Mouse (Mus musculus) CH12.LX (cell line): Measurements from ENCODE around the gene Trem3. TPM values are rescaled to one million over a fixed set of nuclear protein-coding genes. Genes with fewer than 3 reads are reported as not detected.
A peak's percentile ranks its signal among the peaks of the same experiment; 100 is the strongest.

Experiments used
- DNase-seq: peaks from one replicate; pipeline ENCODE4 v3.0.0-alpha.2; 2013; ENCODE audit errors: extremely low read depth
- H3K27ac ChIP-seq: 2 replicates; pipeline ENCODE4 v1.5.1; 2012; ENCODE audit warnings: low read depth, mild to moderate bottlenecking, control low read depth, moderate library complexity; ENCODE audit not compliant: insufficient read depth
- H3K27me3 ChIP-seq: replicated peaks from 2 replicates; pipeline ENCODE3; 2012; ENCODE audit warnings: inconsistent platforms
- H3K36me3 ChIP-seq, 2 experiments: replicated peaks in 1 of 2; 2 replicates each; pipeline versions ENCODE3 to v1.6.1; 2012; ENCODE audit warnings: inconsistent platforms in 1 of 2, low read length in 1 of 2, mild to moderate bottlenecking in 1 of 2, mixed read lengths in 1 of 2, moderate library complexity in 1 of 2; ENCODE audit not compliant: control insufficient read depth in 1 of 2, insufficient read depth in 1 of 2
- H3K4me1 ChIP-seq, 2 experiments: 2 replicates each; pipeline ENCODE4 v1.6.1; 2012; ENCODE audit warnings: inconsistent platforms in 1 of 2, moderate library complexity in 1 of 2; ENCODE audit not compliant: insufficient read depth in 2 of 2, control insufficient read depth in 1 of 2
- H3K4me2 ChIP-seq: 2 replicates; pipeline ENCODE4 v1.6.1; 2012; ENCODE audit warnings: low read depth, mild to moderate bottlenecking, control low read depth; ENCODE audit not compliant: poor library complexity, insufficient read depth, severe bottlenecking
- H3K4me3 ChIP-seq, 3 experiments: fragments of 150-350 bp in 1 of 3; sonication (generic) in 1 of 3; replicated peaks in 1 of 3; 2 replicates each; pipeline versions ENCODE3 to v1.5.1; 2011 to 2012; ENCODE audit warnings: low read depth in 2 of 3, low read length in 2 of 3, mild to moderate bottlenecking in 2 of 3, moderate library complexity in 2 of 3, control low read depth in 1 of 3, improper control_type of control experiment in 1 of 3, inconsistent platforms in 1 of 3, mixed read lengths in 1 of 3; ENCODE audit not compliant: poor library complexity in 1 of 3
- H3K79me2 ChIP-seq: replicated peaks from 2 replicates; pipeline ENCODE4 v1.6.1; 2012; ENCODE audit warnings: mild to moderate bottlenecking, moderate library complexity; ENCODE audit not compliant: control insufficient read depth, poor library complexity, insufficient read depth, severe bottlenecking; ENCODE audit errors: extremely low read depth
- H3K9ac ChIP-seq: 2 replicates; pipeline ENCODE4 v1.6.1; 2012; ENCODE audit warnings: low read depth, mild to moderate bottlenecking, control low read depth, moderate library complexity; ENCODE audit not compliant: insufficient read depth
- H3K9me3 ChIP-seq: replicated peaks from 2 replicates; pipeline ENCODE3; 2012; ENCODE audit warnings: low read length, inconsistent platforms, mixed read lengths
- CHD1 ChIP-seq: IDR thresholded peaks from 2 replicates; pipeline ENCODE4 v1.6.1; 2012; ENCODE audit warnings: low read depth, low read length, improper control_type of control experiment, inconsistent platforms
- CTCF ChIP-seq, 2 experiments: IDR thresholded peaks in 1 of 2; conservative IDR thresholded peaks in 1 of 2; 2 replicates each; pipeline ENCODE4 v1.5.1; 2011 to 2012; ENCODE audit warnings: low read depth in 2 of 2, low read length in 2 of 2, improper control_type of control experiment in 1 of 2, inconsistent platforms in 1 of 2, mild to moderate bottlenecking in 1 of 2, moderate library complexity in 1 of 2
- ELF1 ChIP-seq: IDR thresholded peaks from 2 replicates; pipeline ENCODE4 v1.6.1; 2014; ENCODE audit warnings: low read depth, mild to moderate bottlenecking, inconsistent platforms, low read length, improper control_type of control experiment
- EP300 ChIP-seq: IDR thresholded peaks from 2 replicates; pipeline ENCODE4 v1.6.1; 2011; ENCODE audit warnings: low read length, improper control_type of control experiment
- MEF2A ChIP-seq: IDR thresholded peaks from 2 replicates; pipeline ENCODE4 v1.6.1; 2014; ENCODE audit warnings: low read depth, mild to moderate bottlenecking, inconsistent platforms, low read length, improper control_type of control experiment, borderline replicate concordance
- MXI1 ChIP-seq: IDR thresholded peaks from 2 replicates; pipeline ENCODE4 v1.6.1; 2011; ENCODE audit warnings: mild to moderate bottlenecking, low read depth, low read length, improper control_type of control experiment
- NRF1 ChIP-seq: IDR thresholded peaks from 2 replicates; pipeline ENCODE4 v1.6.1; 2014; ENCODE audit warnings: low read depth, mild to moderate bottlenecking, inconsistent platforms, low read length, improper control_type of control experiment, moderate library complexity
- POLR2AphosphoS2 ChIP-seq: IDR thresholded peaks from 2 replicates; pipeline ENCODE4 v1.6.1; 2011; ENCODE audit warnings: low read depth, low read length, improper control_type of control experiment
- RAD21 ChIP-seq: IDR thresholded peaks from 2 replicates; pipeline ENCODE4 v1.6.1; 2011; ENCODE audit warnings: low read depth, mild to moderate bottlenecking, low read length, improper control_type of control experiment, moderate library complexity
- SMC3 ChIP-seq: IDR thresholded peaks from 2 replicates; pipeline ENCODE4 v1.6.1; 2011; ENCODE audit warnings: low read depth, low read length, improper control_type of control experiment
- TCF12 ChIP-seq: IDR thresholded peaks from 2 replicates; pipeline ENCODE4 v1.6.1; 2014; ENCODE audit warnings: low read depth, mild to moderate bottlenecking, inconsistent platforms, low read length, improper control_type of control experiment
- USF2 ChIP-seq: conservative IDR thresholded peaks from 2 replicates; pipeline ENCODE4 v1.6.1; 2011; ENCODE audit warnings: low read depth, low read length, improper control_type of control experiment
- ZC3H11A ChIP-seq: IDR thresholded peaks from 2 replicates; pipeline ENCODE4 v1.6.1; 2012; ENCODE audit warnings: low read depth, mild to moderate bottlenecking, inconsistent platforms, low read length, improper control_type of control experiment
- ZKSCAN1 ChIP-seq: IDR thresholded peaks from 2 replicates; pipeline ENCODE4 v1.6.1; 2012; ENCODE audit warnings: low read depth, inconsistent platforms, low read length, improper control_type of control experiment, borderline replicate concordance
- ZNF384 ChIP-seq: IDR thresholded peaks from 2 replicates; pipeline ENCODE4 v1.6.1; 2012; ENCODE audit warnings: low read depth, low read length, improper control_type of control experiment, inconsistent platforms
- dilution Hi-C: fragments of 300-500 bp; cut with MboI; formaldehyde crosslinking; loops from 2 replicates; pipeline ENCODE4 v1.14.3; 2020; ENCODE audit warnings: low sequenced_read_pairs; ENCODE audit not compliant: extremely low pct_unique_long_range_greater_than_20kb, extremely low pct_ligation_motif_present
- in situ Hi-C: fragments of 300-500 bp; cut with MboI; formaldehyde crosslinking; loops from 3 replicates; pipeline ENCODE4 v1.14.3; 2019; ENCODE audit warnings: low sequenced_read_pairs, low pct_ligation_motif_present, low pct_unique_long_range_greater_than_20kb, mixed read lengths
- polyA plus RNA-seq: library from polyadenylated mRNA; unstranded; fragments of >175 nt; gene quantifications from 2 replicates; pipeline ENCODE4 v1.2.1, GENCODE M21; 2012; ENCODE audit warnings: low read depth; ENCODE audit not compliant: insufficient read length
- total RNA-seq, 2 experiments: library from RNA; depleted of rRNA; stranded (reverse); fragments of 300-350 nt in 1 of 2; fragments of >200 nt in 1 of 2; gene quantifications; 2 replicates each; pipeline ENCODE4 v1.2.3; 2012 to 2014

Gene Trem3
- total and polyA plus RNA-seq, 3 experiments, result not detected

DNA sequence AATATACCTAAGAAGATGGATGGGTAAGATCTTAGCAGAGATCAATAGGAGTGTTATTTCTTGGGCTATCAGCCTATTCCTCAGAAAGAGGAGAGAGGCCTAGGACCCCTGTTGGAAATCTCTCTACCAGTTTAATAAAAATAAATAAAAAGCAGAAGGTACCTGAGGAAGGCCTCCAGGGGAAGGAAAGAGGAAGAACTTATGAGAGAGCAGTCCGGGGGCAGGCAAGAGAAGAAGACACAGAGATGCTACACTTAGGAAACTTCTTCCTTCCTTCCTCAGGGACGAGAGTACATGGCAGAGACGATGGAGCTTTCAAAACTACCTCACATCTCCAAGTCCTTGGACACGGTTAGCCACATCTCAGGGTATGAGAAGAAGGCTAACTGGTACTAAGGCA lies 26.5 kb downstream of the Trem3 start:
- TF ChIP-seq POLR2AphosphoS2 (no peak), USF2 (no peak), ZNF384 (no peak), MEF2A (no peak)
- H3K27me3 ChIP-seq, result no peaks in the 10 kb centered on the region
- in situ Hi-C loops (no loop called here), dilution Hi-C loops (no loop called here)
- no peak overlapping the region for H3K4me2 ChIP-seq
- no peaks in the 10 kb centered on the region for H3K9me3 ChIP-seq
- H3K9ac ChIP-seq, result no peak overlapping the region
- no peaks in the 10 kb centered on the region for H3K36me3 ChIP-seq
- no peak overlapping the region for H3K4me3 ChIP-seq
- H3K27ac ChIP-seq, result no peak overlapping the region
- DNase-seq, result no peak
- H3K4me1 ChIP-seq, result peaks cover 0 to 24% of the 10 kb centered on the region in 2 experiments; a peak in 2 of 4 replicates
- no peaks in the 10 kb centered on the region for H3K79me2 ChIP-seq

DNA sequence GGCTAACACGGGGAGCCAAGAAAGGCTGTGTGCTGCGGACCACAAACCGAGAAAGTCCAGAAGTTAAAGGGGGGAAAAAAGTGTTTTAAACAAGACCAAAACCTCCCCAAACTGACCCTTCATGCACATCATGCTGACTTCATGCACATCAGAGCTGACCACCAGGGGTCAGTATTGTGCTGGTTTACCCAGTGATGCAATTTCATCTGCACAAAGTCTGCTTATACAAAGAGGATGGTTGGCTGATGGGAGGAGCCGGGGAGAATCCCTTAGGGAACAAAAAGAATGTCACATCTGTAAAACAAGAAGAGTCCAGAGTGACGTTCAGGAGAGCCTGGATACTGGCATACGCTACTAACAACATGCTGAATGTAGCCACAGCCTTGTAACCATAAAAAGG lies 27.3 kb downstream of the Trem3 start:
- dilution Hi-C loops, result no loop called here
- no peaks in the 10 kb centered on the region for H3K36me3 ChIP-seq
- H3K9me3 ChIP-seq, result no peaks in the 10 kb centered on the region
- no peaks in the 10 kb centered on the region for H3K79me2 ChIP-seq
- no peak overlapping the region for H3K4me2 ChIP-seq
- peaks cover 0 to 29% of the 10 kb centered on the region in 2 experiments; a peak in 2 of 4 replicates for H3K4me1 ChIP-seq
- TF ChIP-seq NRF1 (no peak), ELF1 (no peak), RAD21 (peak; percentile 91), CTCF (conservative IDR thresholded peaks at IDR 0.05 in 1 of 2, IDR thresholded peaks at IDR 0.05 in 1 of 2; ENCODE audit: low read depth in 2 of 2, low read length in 2 of 2) (peak; percentile 79 to 91), POLR2AphosphoS2 (no peak), SMC3 (peak; percentile 97), ZC3H11A (peak; percentile 70), EP300 (no peak)
- H3K27ac ChIP-seq, result no peak overlapping the region
- peak; percentile 85 for DNase-seq
- H3K27me3 ChIP-seq, result no peaks in the 10 kb centered on the region
- no peak overlapping the region for H3K4me3 ChIP-seq
- no peak overlapping the region for H3K9ac ChIP-seq
- in situ Hi-C loops, result loop anchor here (25.0 kb wide), 1 partner anchor 163 kb away; no protein-coding TSS in a partner anchor

DNA sequence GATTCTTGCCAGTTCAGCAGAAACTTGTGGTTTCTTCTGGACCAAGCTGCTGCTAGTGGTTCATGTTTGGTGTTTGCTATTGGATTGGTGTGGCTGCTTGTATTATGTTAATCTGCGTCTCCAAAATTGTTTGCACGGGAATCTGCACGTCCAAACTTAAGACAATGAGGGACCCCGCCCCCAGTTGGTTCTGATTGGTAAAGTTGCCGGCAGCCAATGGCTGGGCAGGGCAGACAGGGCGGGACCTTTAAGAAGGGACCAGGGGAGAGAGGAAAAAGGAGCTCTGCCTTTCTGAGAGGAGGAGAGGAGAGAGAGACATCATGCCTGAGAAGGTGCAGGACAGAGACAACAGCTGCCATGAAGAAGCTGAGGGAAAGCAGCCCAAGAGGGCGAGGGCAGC lies 28.2 kb downstream of the Trem3 start:
- H3K9me3 ChIP-seq, result no peaks in the 10 kb centered on the region
- H3K36me3 ChIP-seq, result no peaks in the 10 kb centered on the region
- H3K4me1 ChIP-seq, result peaks cover 0 to 29% of the 10 kb centered on the region in 2 experiments; a peak in 2 of 4 replicates
- no peak overlapping the region for H3K9ac ChIP-seq
- no peak overlapping the region for H3K4me2 ChIP-seq
- DNase-seq, result no peak
- H3K79me2 ChIP-seq, result no peaks in the 10 kb centered on the region
- no peaks in the 10 kb centered on the region for H3K27me3 ChIP-seq
- H3K27ac ChIP-seq, result no peak overlapping the region
- TF ChIP-seq MXI1 (no peak), CHD1 (no peak), ZKSCAN1 (no peak), TCF12 (no peak)
- in situ Hi-C loops (loop anchor here (25.0 kb wide), 1 partner anchor 163 kb away; no protein-coding TSS in a partner anchor), dilution Hi-C loops (no loop called here)
- H3K4me3 ChIP-seq, result no peak overlapping the region
